Comparison of ENCODE assay signal across 7 mouse cellular contexts in the genomic region with DNA sequence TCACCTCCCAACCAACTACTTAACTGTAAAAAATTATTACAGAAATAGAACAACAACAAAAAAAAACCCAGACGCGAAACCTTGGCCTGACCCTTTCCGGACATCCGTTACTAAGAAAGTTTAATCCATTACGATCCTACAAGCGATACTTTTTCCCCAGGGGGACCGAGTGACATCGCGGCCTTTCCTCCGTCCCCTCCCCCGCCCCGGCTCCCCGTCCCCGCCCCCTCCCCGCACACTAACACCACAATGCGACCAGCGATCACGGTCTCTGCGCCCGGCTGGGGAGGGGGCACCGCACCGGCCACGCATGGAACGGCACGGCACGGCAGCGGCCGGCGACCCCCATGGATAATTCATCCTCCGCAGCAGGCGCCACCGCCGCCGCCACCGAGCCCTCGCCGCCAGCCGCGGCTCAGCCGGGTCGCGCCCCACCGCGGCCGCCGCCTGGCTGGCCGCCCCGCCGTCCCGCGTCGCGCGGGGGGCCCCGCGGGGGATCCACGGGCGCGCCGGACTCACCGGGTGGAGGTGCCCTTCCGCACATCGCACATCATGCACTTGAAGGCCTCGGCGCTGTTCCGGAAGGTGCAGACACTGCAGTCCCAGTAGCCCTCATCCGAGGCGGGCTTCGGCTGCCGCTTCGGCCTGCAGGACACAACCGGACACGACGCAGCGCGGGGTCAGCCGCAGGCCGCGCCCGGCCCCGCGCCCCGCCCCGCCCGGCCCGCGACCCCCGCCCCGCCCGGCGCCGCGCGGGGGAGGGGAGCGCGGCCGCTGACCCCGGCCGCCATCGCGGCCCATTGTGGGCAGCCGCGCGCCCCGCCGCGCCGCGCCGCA. TPM values are rescaled to one million over a fixed set of nuclear protein-coding genes. Genes with fewer than 3 reads are reported as not detected.
DNase-seq lines count a peak whose midpoint lies in the region; ATAC-seq and TF ChIP-seq lines count a peak whose summit lies in the region.

No protein-coding gene starts in this region.

- H3K27me3 ChIP-seq in forebrain, embryonic 11.5 days (ENCODE audit: control insufficient read depth, insufficient read depth, low read length) = no peaks in the 10 kb centered on the region
- no peaks in the 10 kb centered on the region for H3K27me3 ChIP-seq in megakaryocyte, embryonic 14.5 days (replicated peaks)
- no peaks in the 10 kb centered on the region for H3K27me3 ChIP-seq in small intestine, adult 2 months (ENCODE audit: control insufficient read depth, insufficient read depth, low read length)

- peak; percentile 7 for DNase-seq in MEL-GATA-1-ER (ENCODE audit: extremely low read depth, low read depth)
- DNase-seq in forebrain, embryonic 11.5 days (ENCODE audit: low spot score) = peak; percentile 78
- DNase-seq in heart, postnatal 36 days = peak; percentile 49 to 62
- peak; percentile 21 for DNase-seq in layer of hippocampus, postnatal 14 days (ENCODE audit: low spot score in 2 of 2)

- peak; percentile 53 for ATAC-seq in forebrain, embryonic 11.5 days (replicated peaks; ENCODE audit: low FRiP score)

- H3K4me2 ChIP-seq in forebrain, embryonic 11.5 days (ENCODE audit: low read depth, low read length, severe bottlenecking) = peak overlapping the region; percentile 85

- no peaks in the 10 kb centered on the region for H3K9me3 ChIP-seq in forebrain, embryonic 11.5 days (ENCODE audit: control insufficient read depth, low read length)
- H3K9me3 ChIP-seq in megakaryocyte, embryonic 14.5 days = peaks cover 2% of the 10 kb centered on the region; the same call in 1 of the 2 replicates

- intact Hi-C loops in heart, postnatal 36 days (cut with DNase I) = loop anchor here (1.0 to 5.0 kb wide), 3 partner anchors 61 to 181 kb away; a partner anchor contains a TSS

- peak overlapping the region; percentile 62 for H3K27ac ChIP-seq in brown adipose tissue, adult 24 weeks (replicated peaks; ENCODE audit: low read depth, low read length)
- peak overlapping the region; percentile 85 for H3K27ac ChIP-seq in forebrain, embryonic 11.5 days (ENCODE audit: low read depth, low read length)
- no peak overlapping the region for H3K27ac ChIP-seq in small intestine, adult 2 months (ENCODE audit: insufficient read depth, low read depth, low read length)

- TF ChIP-seq CTCF in small intestine, adult 2 months (IDR thresholded peaks at IDR 0.05; ENCODE audit: extremely low read depth, insufficient read length, insufficient replicate concordance, low read depth, low read length) = no peak

- H3K4me1 ChIP-seq in brown adipose tissue, adult 24 weeks (ENCODE audit: control insufficient read depth, insufficient read depth, insufficient read length, low read length) = peaks cover 3% of the 10 kb centered on the region; the same call in 1 of the 2 replicates
- H3K4me1 ChIP-seq in forebrain, embryonic 11.5 days (replicated peaks; ENCODE audit: control insufficient read depth, insufficient read depth, low read length) = peaks cover 3% of the 10 kb centered on the region
- H3K4me1 ChIP-seq in megakaryocyte, embryonic 14.5 days = peaks cover 51% of the 10 kb centered on the region
- H3K4me1 ChIP-seq in small intestine, adult 2 months (ENCODE audit: control insufficient read depth, insufficient read depth, insufficient read length, low read length) = no peaks in the 10 kb centered on the region; the same call in 1 of the 2 replicates

- no peak for TF ChIP-seq POLR2A in small intestine, adult 2 months (IDR thresholded peaks at IDR 0.05; ENCODE audit: low read depth, low read length)

- no peaks in the 10 kb centered on the region for H3K36me3 ChIP-seq in forebrain, embryonic 11.5 days (ENCODE audit: control insufficient read depth, insufficient read depth, low read length)
- peaks cover 30% of the 10 kb centered on the region for H3K36me3 ChIP-seq in megakaryocyte, embryonic 14.5 days (replicated peaks; ENCODE audit: low read length)
- no peaks in the 10 kb centered on the region for H3K36me3 ChIP-seq in small intestine, adult 2 months (ENCODE audit: control insufficient read depth, insufficient read depth, low read length)

- peak overlapping the region; percentile 97 for H3K4me3 ChIP-seq in brown adipose tissue, adult 24 weeks (ENCODE audit: insufficient read depth, low read depth, low read length)
- peak overlapping the region; percentile 92 for H3K4me3 ChIP-seq in forebrain, embryonic 11.5 days (ENCODE audit: low read depth, low read length)
- H3K4me3 ChIP-seq in megakaryocyte, embryonic 14.5 days (replicated peaks) = peak overlapping the region; percentile 98
- H3K4me3 ChIP-seq in small intestine, adult 2 months (ENCODE audit: low read depth, low read length) = peak overlapping the region; percentile 99

- 1% methylated on average over 88 of the region's 110 CpGs for WGBS in forebrain, embryonic 11.5 days
- 7% methylated on average over 96 of the region's 110 CpGs for WGBS in small intestine, adult 2 months

- peak overlapping the region; percentile 92 for H3K9ac ChIP-seq in forebrain, embryonic 11.5 days (ENCODE audit: low read length)

RNA-seq across cellular contexts. Expression of a gene that starts 0.7 kb away (rescaled TPM):
- polyA plus RNA-seq in brown adipose tissue, adult 24 weeks (2012; ENCODE audit: insufficient read depth, insufficient read length, missing spikeins) = 37.8 and 62.9 TPM in 2 replicates
- 106 and 116 TPM in 2 replicates for polyA plus RNA-seq in forebrain, embryonic 11.5 days (2014; fragmentation: Nextera tagmentation; extraction: Ambion mirVana)
- 10 to 100 TPM; 22.0 to 22.1 TPM for total RNA-seq in heart, postnatal 36 days (2021)
- total RNA-seq in layer of hippocampus, postnatal 14 days (2021) = 10 to 100 TPM; 88.2 to 88.7 TPM
- 65.0 and 195 TPM in 2 replicates for polyA plus RNA-seq in megakaryocyte, embryonic 14.5 days (2012; ENCODE audit: insufficient read depth, low replicate concordance)
- 8.8 and 9.7 TPM in 2 replicates for polyA plus RNA-seq in small intestine, adult 2 months (2012; rRNA removed)

Comparison
In these comparisons a context has a peak if more than half of its experiments do, and no peak if none do; other contexts are left out.
1. DNase-seq: peak in every context shown above with its lines; median percentile 78 in forebrain, embryonic 11.5 days; 56 in heart, postnatal 36 days; 21 in layer of hippocampus, postnatal 14 days; 7 in MEL-GATA-1-ER.